Mouse (Mus musculus): Measurements from ENCODE around the gene Fank1.

Gene Fank1

GRCm38 (mm10) chr7:133768517-133768916 is 8.1 kb upstream of the Fank1 start:
- no peak for DNase-seq

GRCm38 (mm10) chr7:133775179-133775578 is 1.5 kb upstream of the Fank1 start:
- DNase-seq, result no peak

- DNase-seq, result peak in 1 of 2 experiments; percentile 49
These were observed 650 bp upstream of the Fank1 start for GRCm38 (mm10) chr7:133775796-133776625.

- no peak for DNase-seq
These were observed 4.9 kb downstream of the Fank1 start for GRCm38 (mm10) chr7:133781583-133781982.

GRCm38 (mm10) chr7:133781991-133782390 is 5.3 kb downstream of the Fank1 start:
- no peak for DNase-seq

DNA sequence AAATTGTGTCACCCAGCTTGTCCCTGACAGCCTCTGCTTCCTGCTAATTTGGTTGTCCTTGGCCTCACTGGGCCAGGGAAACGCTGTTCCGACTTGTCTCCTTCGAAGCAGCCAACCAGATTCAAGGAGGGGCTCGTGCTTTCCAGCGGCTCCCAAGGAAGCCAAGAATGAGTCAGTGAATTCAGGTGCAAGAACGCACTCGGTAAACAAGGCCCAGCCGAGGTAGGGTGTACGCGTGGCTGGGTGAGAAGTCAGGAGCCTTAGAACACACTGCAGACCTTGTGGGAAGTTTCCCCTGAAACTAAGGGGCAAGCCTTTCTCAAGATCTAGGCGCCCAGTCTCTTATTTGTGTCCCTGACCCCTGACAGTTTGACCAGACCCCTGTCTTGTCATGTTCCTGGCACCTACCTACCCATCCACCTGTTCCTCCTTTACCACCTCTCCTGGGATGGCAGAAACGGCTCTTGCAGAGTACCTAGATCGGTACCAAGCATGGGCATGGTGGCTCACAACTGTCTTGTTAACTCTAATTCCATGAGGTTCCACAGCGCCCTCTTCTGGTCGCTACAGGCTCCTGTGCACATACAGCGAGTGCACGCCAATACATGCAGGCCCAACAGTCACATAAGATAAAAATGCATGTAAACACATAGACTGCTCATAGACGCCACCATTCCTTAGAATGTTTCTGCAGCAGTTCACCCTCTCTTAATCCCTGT is 6.2 kb downstream of the Fank1 start, which contains the start of gene Dhx32:
Gene Dhx32, minus strand, starts transcription at position 10 of the 719 bp plus-strand sequence.
- peak; percentile 83 to 87 for DNase-seq

DNA sequence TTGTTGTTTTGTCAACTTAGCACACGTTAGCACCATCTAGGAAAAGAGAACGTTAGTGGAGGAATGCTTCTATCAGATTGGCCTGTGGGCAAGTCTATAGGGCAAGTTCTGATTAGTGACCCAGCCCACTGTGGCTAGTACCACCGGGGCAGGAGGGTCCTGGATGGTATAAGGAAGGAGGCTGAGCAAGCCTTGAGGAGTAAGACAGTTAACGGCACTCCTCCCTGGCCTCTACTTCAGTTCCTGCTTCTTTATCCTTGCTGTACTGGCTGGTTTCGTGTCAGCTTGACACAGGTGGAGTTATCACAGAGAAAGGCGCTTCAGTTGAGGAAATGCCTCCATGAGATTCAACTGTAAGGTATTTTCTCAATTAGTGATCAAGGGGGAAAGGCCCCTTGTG is 10.9 kb downstream of the Fank1 start:
- DNase-seq, result no peak

- DNase-seq, result no peak
These were observed 11.5 kb downstream of the Fank1 start for GRCm38 (mm10) chr7:133788147-133788546.

GRCm38 (mm10) chr7:133790171-133790570 is 13.5 kb downstream of the Fank1 start:
- DNase-seq, result no peak

- no peak for DNase-seq
These were observed 14.1 kb downstream of the Fank1 start for GRCm38 (mm10) chr7:133790608-133791229.

- DNase-seq, result no peak
These were observed 16.1 kb downstream of the Fank1 start for GRCm38 (mm10) chr7:133792771-133793170.

DNA sequence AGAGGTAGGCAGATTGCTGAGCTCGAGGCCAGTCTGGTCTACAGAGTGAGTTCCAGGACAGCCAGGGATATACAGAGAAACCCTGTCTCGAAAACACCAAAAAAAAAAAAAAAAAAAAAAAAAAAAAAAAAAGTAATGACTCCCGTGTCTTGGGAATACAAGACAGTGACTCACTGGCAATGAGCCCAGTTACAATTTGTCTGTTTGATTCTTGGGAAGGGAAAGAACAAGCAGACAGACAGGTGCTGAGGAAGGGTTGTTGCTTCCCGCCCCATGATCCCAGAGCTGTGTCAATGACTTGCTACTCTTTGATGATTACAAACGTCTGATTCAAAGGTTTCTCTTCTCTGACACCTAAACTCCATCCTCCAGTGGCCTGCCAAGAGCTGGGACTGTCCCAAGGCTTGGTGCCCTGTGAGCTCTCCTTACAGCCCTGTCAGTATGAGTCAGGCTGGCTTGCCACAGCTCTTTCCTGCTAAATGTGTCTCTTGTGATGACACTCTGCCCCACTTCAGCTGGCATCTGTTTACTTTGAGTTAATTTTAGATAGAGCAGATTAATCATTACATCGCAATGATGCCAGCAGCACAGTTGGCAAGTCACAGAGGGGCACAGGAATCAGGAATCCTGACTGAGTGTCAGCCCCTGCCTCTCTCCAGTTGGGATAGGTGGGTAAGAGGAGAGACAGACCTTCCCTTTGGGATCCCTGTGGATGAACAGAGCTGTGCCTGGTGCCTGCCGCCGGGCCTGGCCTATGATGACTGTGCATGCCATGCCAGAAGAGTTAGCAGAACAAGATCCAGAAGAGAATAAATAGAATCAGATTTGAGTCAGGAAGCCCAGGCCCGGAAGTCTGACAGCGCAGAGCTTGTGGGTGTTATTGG is 16.8 kb downstream of the Fank1 start:
- peak; percentile 40 to 59 for DNase-seq

- peak in 1 of 2 experiments; percentile 4 for DNase-seq
These were observed 18.1 kb downstream of the Fank1 start for GRCm38 (mm10) chr7:133794720-133795119.

GRCm38 (mm10) chr7:133799928-133800327 is 23.3 kb downstream of the Fank1 start:
- DNase-seq, result no peak

DNA sequence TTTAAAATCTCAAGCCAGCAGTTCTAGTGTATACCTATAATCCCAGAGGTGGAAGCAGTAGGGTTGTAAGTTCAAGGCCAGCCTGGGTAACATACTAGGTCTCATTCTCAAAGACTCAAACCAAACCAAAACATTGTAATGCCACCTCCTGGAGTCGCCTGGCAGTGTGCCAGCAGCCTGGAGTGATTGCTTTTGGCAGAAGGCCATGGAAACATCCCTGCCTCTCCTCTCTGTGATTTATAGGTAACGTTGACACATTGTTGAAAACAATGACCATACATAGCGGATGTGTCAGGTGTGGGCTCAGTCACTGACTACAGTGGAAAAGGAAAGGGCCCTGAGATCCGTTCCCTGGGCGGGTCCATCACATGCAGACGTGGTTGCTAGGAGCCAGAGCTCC is 25.2 kb downstream of the Fank1 start:
- peak; percentile 62 to 63 for DNase-seq

GRCm38 (mm10) chr7:133805614-133806175 is 29.0 kb downstream of the Fank1 start:
- peak; percentile 85 for DNase-seq

- no peak for DNase-seq
These were observed 36.3 kb downstream of the Fank1 start for GRCm38 (mm10) chr7:133812927-133813326.

DNA sequence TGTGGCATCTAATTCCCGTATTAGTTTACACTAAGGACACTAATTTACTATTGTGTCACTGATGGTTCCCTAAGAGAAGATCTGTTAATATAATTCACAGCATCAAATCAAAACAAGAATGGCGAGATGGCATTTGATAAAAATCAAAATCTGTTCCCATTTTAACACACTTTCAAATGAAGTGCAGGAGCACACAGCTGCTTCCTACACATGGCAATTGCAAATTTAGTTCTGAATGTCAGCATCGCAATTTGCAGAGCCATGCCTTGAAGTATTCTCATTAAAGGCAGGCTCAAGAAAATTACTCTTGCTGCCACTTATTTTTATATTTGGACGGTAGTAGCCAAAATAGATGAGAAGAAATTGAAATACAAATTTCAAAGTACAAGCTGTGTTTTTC is 36.7 kb downstream of the Fank1 start:
- no peak for DNase-seq

DNA sequence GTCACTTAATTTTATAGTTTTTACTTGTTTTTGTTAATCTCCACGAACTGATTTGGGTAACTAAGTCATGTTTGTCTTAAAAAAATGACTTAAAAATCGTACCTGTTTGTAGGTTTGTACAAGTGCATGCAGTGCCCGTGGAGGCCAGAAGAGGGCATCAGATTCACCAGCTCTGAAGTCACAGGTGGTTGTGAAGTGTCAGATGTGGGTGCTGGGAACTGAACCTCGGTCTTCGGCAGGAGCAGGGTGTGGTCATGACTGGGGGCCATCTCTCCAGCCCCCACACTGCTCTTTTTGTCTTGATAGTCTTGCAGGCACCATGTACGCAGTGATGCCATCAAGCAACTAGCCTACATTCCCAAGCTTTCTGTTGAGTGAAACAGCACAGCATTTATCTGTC is 47.1 kb downstream of the Fank1 start:
- no peak for DNase-seq

- peak in 1 of 2 experiments; percentile 11 for DNase-seq
These were observed 47.9 kb downstream of the Fank1 start for GRCm38 (mm10) chr7:133824579-133824978.

DNA sequence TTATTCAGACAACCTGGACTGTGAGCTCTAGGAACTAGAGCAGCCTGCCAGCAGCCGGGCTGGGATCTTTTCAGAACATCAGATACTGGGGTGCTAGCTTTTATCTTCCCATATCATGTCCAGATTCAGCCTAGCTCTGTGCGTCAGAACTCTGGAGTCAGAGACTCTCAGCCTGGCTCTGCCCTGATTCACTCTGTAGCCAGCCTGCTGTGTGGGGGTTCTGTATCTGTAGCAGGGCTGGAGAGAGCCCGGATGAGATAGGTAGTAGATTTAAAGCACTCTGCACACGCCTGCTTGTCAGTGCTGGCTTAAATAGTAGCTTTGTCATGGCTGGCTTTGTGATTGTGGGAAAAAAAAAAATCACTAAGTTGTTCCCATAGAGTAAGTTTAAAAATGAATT is 51.9 kb downstream of the Fank1 start:
- DNase-seq, result no peak

DNA sequence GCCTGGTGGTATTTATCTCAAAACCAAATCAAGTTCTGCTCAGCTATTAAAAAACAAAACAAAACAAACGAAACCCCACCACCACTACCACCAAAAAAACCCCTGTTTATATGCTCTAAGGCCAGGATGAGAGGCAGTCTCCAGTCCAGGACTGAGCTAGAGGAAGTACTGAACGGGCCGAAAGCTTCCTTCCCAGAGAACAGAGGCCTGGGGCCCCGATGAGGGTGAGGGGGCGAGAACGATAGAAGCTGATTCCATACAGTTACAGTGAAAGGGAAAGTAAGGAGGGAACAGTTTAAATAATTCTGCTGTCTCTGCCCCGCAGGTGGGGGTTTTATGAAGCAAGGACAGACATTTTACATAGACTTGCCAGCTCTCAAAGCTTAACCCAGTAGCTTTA is 52.9 kb downstream of the Fank1 start:
- DNase-seq, result no peak

Data from kidney, postnatal 4 days (tissue).